Comparison of ENCODE assay signal across 27 mouse cellular contexts in genomic region chr8:64344933-64345332, GRCm38 (mm10).
DNase-seq lines count a peak whose midpoint lies in the region; ATAC-seq lines count a peak whose summit lies in the region.
"Had no signal": no experiment of that assay in that cellular context is flagged by ENCODE, and none has a peak within 500 bp of the region (broad histone marks: within the 10 kb centered on the region; RNA-seq: fewer than 3 reads in every experiment).

No protein-coding gene starts in this region.

- no peaks in the 10 kb centered on the region for H3K9me3 ChIP-seq in forebrain, embryonic 16.5 days (ENCODE audit: control insufficient read depth, low read length)
- H3K9me3 ChIP-seq in forebrain, embryonic 14.5 days (replicated peaks; ENCODE audit: control insufficient read depth, low read length) = no peaks in the 10 kb centered on the region
- H3K9me3 ChIP-seq: embryonic facial prominence, embryonic 13.5 days; embryonic facial prominence, embryonic 15.5 days; forebrain, embryonic 10.5 days; forebrain, embryonic 13.5 days; G1E had no signal

- H3K9ac ChIP-seq in forebrain, embryonic 16.5 days (replicated peaks; ENCODE audit: low read depth, low read length) = no peak overlapping the region
- no peak overlapping the region for H3K9ac ChIP-seq in forebrain, embryonic 14.5 days (ENCODE audit: low read length)
- H3K9ac ChIP-seq: embryonic facial prominence, embryonic 13.5 days; embryonic facial prominence, embryonic 15.5 days; forebrain, embryonic 13.5 days had no signal

- H3K4me1 ChIP-seq in forebrain, embryonic 16.5 days (replicated peaks; ENCODE audit: control insufficient read depth, insufficient read depth, low read length) = peaks cover 7% of the 10 kb centered on the region
- peaks cover 12% of the 10 kb centered on the region for H3K4me1 ChIP-seq in forebrain, embryonic 14.5 days (ENCODE audit: control insufficient read depth, insufficient read depth, low read length)
- H3K4me1 ChIP-seq: embryonic facial prominence, embryonic 13.5 days; embryonic facial prominence, embryonic 15.5 days; forebrain, embryonic 10.5 days had no signal

- H3K27me3 ChIP-seq in forebrain, embryonic 16.5 days (replicated peaks; ENCODE audit: control insufficient read depth, insufficient read depth, low read length) = no peaks in the 10 kb centered on the region
- no peaks in the 10 kb centered on the region for H3K27me3 ChIP-seq in forebrain, embryonic 14.5 days (replicated peaks; ENCODE audit: control insufficient read depth, insufficient read depth, low read length)
- H3K27me3 ChIP-seq: CH12.LX; embryonic facial prominence, embryonic 13.5 days; embryonic facial prominence, embryonic 15.5 days; Patski had no signal

- H3K27ac ChIP-seq in forebrain, embryonic 16.5 days (ENCODE audit: low read length) = no peak overlapping the region
- H3K27ac ChIP-seq in forebrain, embryonic 14.5 days (ENCODE audit: low read depth, low read length) = no peak overlapping the region
- H3K27ac ChIP-seq: embryonic facial prominence, embryonic 13.5 days; embryonic facial prominence, embryonic 15.5 days; forebrain, embryonic 10.5 days; forebrain, embryonic 13.5 days had no signal

- WGBS in forebrain, embryonic 16.5 days = 89% methylated on average over 1 of the region's 1 CpGs
- WGBS in forebrain, embryonic 14.5 days = 89% methylated on average over 1 of the region's 1 CpGs

- DNase-seq in forebrain, embryonic 14.5 days (ENCODE audit: low spot score) = no peak
- no peak for DNase-seq in frontal cortex, adult 2 months (ENCODE audit: extremely low spot score in 1 of 2, low spot score in 1 of 2)
- DNase-seq in brain, adult 2 months (ENCODE audit: low read depth, low spot score) = peak; percentile 33
- no peak for DNase-seq in natural killer cell, adult 2 months (ENCODE audit: low spot score in 2 of 2)
- DNase-seq: adrenal gland, adult 8-10 months; adrenal gland, postnatal 14 days; adrenal gland, postnatal 36 days; B cell, adult 2 months; cerebellum, adult 11 months; cerebellum, adult 18-20 months; cerebellum, adult 8-10 months; cerebellum, adult 9-11 months; cerebellum, postnatal 14 days; cerebellum, postnatal 36 days; embryo, embryonic 11 days had no signal

- H3K4me3 ChIP-seq in forebrain, embryonic 16.5 days (replicated peaks; ENCODE audit: low read length) = no peak overlapping the region
- H3K4me3 ChIP-seq in forebrain, embryonic 14.5 days (ENCODE audit: low read depth, low read length) = no peak overlapping the region
- H3K4me3 ChIP-seq: embryonic facial prominence, embryonic 13.5 days; embryonic facial prominence, embryonic 15.5 days; erythroblast, embryonic 14.5 days; forebrain, embryonic 10.5 days; forebrain, embryonic 13.5 days had no signal

- H3K36me3 ChIP-seq in forebrain, embryonic 16.5 days (ENCODE audit: control insufficient read depth, insufficient read depth) = no peaks in the 10 kb centered on the region
- no peaks in the 10 kb centered on the region for H3K36me3 ChIP-seq in forebrain, embryonic 14.5 days (ENCODE audit: control insufficient read depth, insufficient read depth, low read length)
- H3K36me3 ChIP-seq: embryonic facial prominence, embryonic 13.5 days; embryonic facial prominence, embryonic 15.5 days; forebrain, embryonic 10.5 days; G1E had no signal

- no peak overlapping the region for H3K4me2 ChIP-seq in forebrain, embryonic 16.5 days (ENCODE audit: low read length)
- H3K4me2 ChIP-seq in forebrain, embryonic 14.5 days (ENCODE audit: low read length) = no peak overlapping the region
- H3K4me2 ChIP-seq: embryonic facial prominence, embryonic 13.5 days; embryonic facial prominence, embryonic 15.5 days; forebrain, embryonic 13.5 days had no signal

- ATAC-seq in forebrain, embryonic 16.5 days = peak; percentile 51; the same call in 1 of the 2 replicates
- no peak for ATAC-seq in forebrain, embryonic 14.5 days
- ATAC-seq in frontal cortex, adult (ENCODE audit: low TSS enrichment) = peak; percentile 81
- ATAC-seq: activated CD4-positive, CD25-positive, alpha-beta regulatory T cell, adult 4 months; CD4-positive, CD25-positive, alpha-beta regulatory T cell, adult 4 months; forebrain, embryonic 13.5 days; Patski had no signal
